Mouse (Mus musculus) brain, embryonic 14.5 days (tissue): ENCODE results near the gene Tfap2a.

ENCODE experiments used
- CTCF ChIP-seq: fragments of 200-500 bp; IDR thresholded peaks from 2 replicates; pipeline ENCODE4 v1.5.1; 2012; ENCODE audit warnings: inconsistent platforms, mild to moderate bottlenecking, moderate library complexity, borderline replicate concordance; ENCODE audit not compliant: insufficient read depth, insufficient read length; ENCODE audit errors: extremely low read depth
- POLR2A ChIP-seq: fragments of 200-500 bp; IDR thresholded peaks from 2 replicates; pipeline ENCODE4 v1.6.1; 2012; ENCODE audit warnings: mild to moderate bottlenecking, inconsistent platforms, borderline replicate concordance; ENCODE audit not compliant: poor library complexity, insufficient read depth, insufficient read length, severe bottlenecking; ENCODE audit errors: extremely low read depth

GRCm38 (mm10) chr13:40731179-40731841 is 6.9 kb downstream of the Tfap2a start:
- no peak for TF ChIP-seq CTCF
- TF ChIP-seq POLR2A = 0 out of 2 replicates have a peak, but pooled peaks have one; percentile 1
